Mouse (Mus musculus) embryonic facial prominence, embryonic 14.5 days (tissue): Measurements from ENCODE around the gene Asb8. TPM values are rescaled to one million over a fixed set of nuclear protein-coding genes. Genes with fewer than 3 reads are reported as not detected.

Experiments
- ATAC-seq: fragments of 200-750 bp; cut with Nextera tagmentation; 2 replicates; pipeline ENCODE4 v1.8.0; 2017; ENCODE audit warnings: low read depth, moderate number of reproducible peaks, moderate TSS enrichment
- DNase-seq: peaks from one replicate; pipeline ENCODE4 v3.0.0-alpha.2; 2015; ENCODE audit warnings: low spot score
- H3K27ac ChIP-seq: fragments of 300-500 bp; sonication (generic); replicated peaks from 2 replicates; pipeline ENCODE4 v1.5.1; 2014; ENCODE audit warnings: low read depth, mild to moderate bottlenecking, low read length, moderate library complexity
- H3K27me3 ChIP-seq: fragments of 300-500 bp; sonication (generic); replicated peaks from 2 replicates; pipeline ENCODE4 v1.6.1; 2014; ENCODE audit warnings: low read length; ENCODE audit not compliant: control insufficient read depth, insufficient read depth
- H3K36me3 ChIP-seq: fragments of 300-500 bp; sonication (generic); 2 replicates; pipeline ENCODE4 v1.6.1; 2014; ENCODE audit warnings: low read length, mixed read lengths; ENCODE audit not compliant: control insufficient read depth, insufficient read depth
- H3K4me1 ChIP-seq: fragments of 300-500 bp; sonication (generic); 2 replicates; pipeline ENCODE4 v1.6.1; 2014; ENCODE audit warnings: antibody characterized with exemption, low read length; ENCODE audit not compliant: control insufficient read depth, insufficient read depth
- H3K4me2 ChIP-seq: fragments of 300-500 bp; sonication (generic); 2 replicates; pipeline ENCODE4 v1.6.1; 2014; ENCODE audit warnings: low read depth, mild to moderate bottlenecking, low read length, moderate library complexity, mixed read lengths
- H3K4me3 ChIP-seq: fragments of 300-500 bp; sonication (generic); 2 replicates; pipeline ENCODE4 v1.5.1; 2014; ENCODE audit warnings: low read depth, mild to moderate bottlenecking, low read length
- H3K9ac ChIP-seq: fragments of 300-500 bp; sonication (generic); 2 replicates; pipeline ENCODE4 v1.6.1; 2014; ENCODE audit warnings: low read depth, mild to moderate bottlenecking, low read length, moderate library complexity, mixed read lengths
- H3K9me3 ChIP-seq: fragments of 300-500 bp; sonication (generic); 2 replicates; pipeline ENCODE4 v1.6.1; 2016; ENCODE audit warnings: low read length; ENCODE audit not compliant: control insufficient read depth
- WGBS: fragments of 180-500 bp; shearing (Covaris S2); extraction: QIAGEN DNeasy Blood & Tissue Kit; methylation state at CpG from one replicate; pipeline ENCODE4 v1.1.7; 2014; 5-methylcytosine and 5-hydroxymethylcytosine counted together
- polyA plus RNA-seq: library from polyadenylated mRNA; unstranded; fragments of >200 nt; fragmentation: Nextera tagmentation; extraction: Ambion mirVana; gene quantifications from 2 replicates; pipeline ENCODE4 v1.2.1, GENCODE M21; 2014

The Asb8 gene
- polyA plus RNA-seq, 1 experiment from 2014 or later: 58.4 TPM

DNA sequence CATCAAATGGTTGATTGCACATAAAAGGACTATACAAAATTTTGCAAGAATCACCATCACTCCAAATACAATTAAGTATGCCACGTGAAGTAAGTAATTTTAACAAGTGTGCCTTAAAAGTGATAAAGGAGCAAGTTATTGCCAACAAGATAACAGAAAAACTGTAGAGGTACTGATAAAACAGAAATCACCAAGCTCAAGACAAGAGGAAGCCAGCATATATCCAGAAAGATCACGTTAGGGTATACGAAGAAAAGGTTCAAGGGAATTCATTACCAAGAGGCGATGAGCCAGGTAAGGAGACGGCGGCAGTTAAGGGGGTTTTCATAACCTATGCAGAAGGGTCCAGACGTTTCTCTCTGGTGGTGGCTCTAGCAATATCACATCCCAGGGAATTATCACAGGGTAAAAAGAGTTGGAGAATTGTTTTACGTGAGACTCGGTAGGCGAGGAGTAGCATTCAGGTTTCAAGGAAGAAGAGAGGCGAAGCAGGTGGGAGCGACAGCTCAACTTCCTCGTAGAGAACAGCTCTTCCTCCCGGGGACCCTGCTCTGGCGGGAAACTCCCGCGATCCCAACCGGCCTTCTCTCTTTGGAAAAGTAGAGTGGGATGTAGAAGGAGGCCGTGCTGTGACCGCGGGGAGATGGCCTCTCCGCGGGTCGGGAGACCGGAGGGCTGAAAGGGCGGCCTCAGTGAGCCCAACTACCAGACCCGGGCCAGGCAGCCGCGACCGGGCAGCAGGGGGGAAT lies 72.9 kb downstream of the Asb8 start, which contains the start of gene Pfkm:
Gene Pfkm, plus strand, starts transcription at position 218 of the 749 bp plus-strand sequence.
- peak within 1 kb of the TSS; percentile 94 for H3K9ac ChIP-seq
- DNase-seq (peak; percentile 27), ATAC-seq (no peak)
- under 1% methylated on average over 23 of the region's 30 CpGs for WGBS
- H3K9me3 ChIP-seq: no peaks in the 10 kb centered on the region
- H3K4me2 ChIP-seq: peak within 1 kb of the TSS; percentile 81
- H3K4me1 ChIP-seq: peaks cover 12% of the 10 kb centered on the region
- H3K36me3 ChIP-seq: 0 out of 2 replicates have a peak, but pooled peaks cover 9% of the 10 kb centered on the region
- no peaks in the 10 kb centered on the region for H3K27me3 ChIP-seq
- peak within 1 kb of the TSS; percentile 91 for H3K4me3 ChIP-seq
- H3K27ac ChIP-seq: peak within 1 kb of the TSS; percentile 89

DNA sequence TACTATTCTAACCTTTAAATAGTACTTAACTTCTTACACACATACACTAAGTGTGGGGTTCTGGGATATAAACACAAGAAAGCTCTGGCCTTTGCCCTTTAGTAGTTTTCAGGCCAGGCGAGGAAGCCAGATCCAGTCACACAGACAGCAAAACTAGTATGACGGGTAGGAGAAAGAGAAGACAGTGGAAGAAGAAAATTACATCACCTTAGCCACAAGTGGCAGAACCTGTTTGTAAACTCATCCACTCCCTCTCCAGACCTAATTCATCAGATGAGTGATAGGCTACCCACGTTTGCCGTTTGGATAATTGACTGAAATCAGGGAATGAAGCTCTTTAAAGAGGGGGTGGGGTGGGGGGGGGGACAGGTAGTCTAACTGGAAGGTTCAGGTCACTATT lies 73.6 kb downstream of the Asb8 start:
- DNase-seq (peak; percentile 30), ATAC-seq (no peak)
- H3K36me3 ChIP-seq: 0 out of 2 replicates have a peak, but pooled peaks cover 9% of the 10 kb centered on the region
- no peaks in the 10 kb centered on the region for H3K9me3 ChIP-seq
- H3K27ac ChIP-seq: 0 out of 2 replicates have a peak overlapping the region, but pooled peaks have one; percentile 28
- WGBS: 28% methylated on average over 4 of the region's 4 CpGs
- H3K27me3 ChIP-seq: no peaks in the 10 kb centered on the region
- H3K9ac ChIP-seq: peak overlapping the region; percentile 94
- H3K4me2 ChIP-seq: peak overlapping the region; percentile 81
- H3K4me1 ChIP-seq: peaks cover 12% of the 10 kb centered on the region
- H3K4me3 ChIP-seq: peak overlapping the region; percentile 91

DNA sequence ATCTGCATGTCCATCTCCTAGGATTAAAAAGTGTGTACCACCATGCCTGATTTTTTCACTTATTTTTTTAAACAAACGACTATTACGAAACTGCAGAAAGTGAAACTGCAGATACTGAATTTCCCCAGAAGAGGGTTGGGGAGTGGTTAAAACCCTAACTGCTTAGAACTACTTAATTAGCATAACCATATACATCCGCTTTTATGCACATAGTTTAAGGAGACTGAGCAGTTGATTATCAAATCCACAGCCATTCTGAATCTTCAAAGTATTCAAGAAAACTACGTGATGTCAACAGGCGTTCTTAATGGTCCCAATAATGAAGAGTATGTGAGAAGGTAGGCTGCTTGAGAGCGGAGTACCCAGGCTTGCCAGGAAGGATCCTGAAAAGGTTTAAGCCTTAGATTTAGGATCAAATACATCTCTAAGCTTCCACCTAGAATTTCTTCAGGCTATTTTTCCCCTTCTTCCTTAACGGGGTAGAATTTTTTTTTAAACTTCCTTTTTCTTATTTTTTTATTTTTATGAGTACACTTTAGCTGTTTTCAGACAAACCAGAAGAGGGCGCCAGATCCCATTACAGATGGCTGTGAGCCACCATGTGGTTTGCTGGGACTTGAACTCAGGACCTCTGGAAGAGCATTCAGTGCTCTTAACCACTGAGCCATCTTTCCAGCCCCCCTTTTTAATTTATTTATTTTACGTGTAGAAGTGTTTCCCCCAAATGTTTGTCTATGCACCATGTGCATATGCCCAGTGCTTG lies 75.8 kb downstream of the Asb8 start:
- Histone ChIP-seq H3K4me2 (no peak overlapping the region), H3K9me3 (no peaks in the 10 kb centered on the region), H3K36me3 (peaks cover 28% of the 10 kb centered on the region), H3K4me3 (no peak overlapping the region), H3K27ac (no peak overlapping the region), H3K27me3 (no peaks in the 10 kb centered on the region), H3K9ac (no peak overlapping the region), H3K4me1 (peaks cover 12% of the 10 kb centered on the region)
- DNase-seq: no peak
- 68% methylated on average over 9 of the region's 9 CpGs for WGBS
- ATAC-seq: no peak

DNA sequence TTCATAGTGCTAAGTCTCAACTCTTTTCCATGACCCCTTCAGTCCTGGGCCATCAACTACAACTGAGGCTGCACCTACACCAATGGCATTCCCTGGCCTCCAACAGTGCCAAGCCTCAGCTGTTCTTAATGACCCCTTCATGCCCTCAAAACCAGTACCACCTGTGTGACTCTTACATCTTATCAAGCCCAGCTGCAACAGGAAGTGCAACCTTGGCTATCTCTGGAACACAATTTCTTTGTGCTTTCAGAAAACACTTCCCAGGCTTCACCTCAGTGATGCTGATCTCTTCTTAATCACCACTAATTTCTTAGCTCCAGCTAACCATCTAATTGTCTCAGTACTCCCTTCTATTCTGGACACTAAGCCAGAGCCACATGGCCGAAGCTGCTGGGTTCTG lies 76.5 kb downstream of the Asb8 start:
- Histone ChIP-seq H3K36me3 (peaks cover 34% of the 10 kb centered on the region), H3K4me3 (no peak overlapping the region), H3K27me3 (no peaks in the 10 kb centered on the region), H3K9ac (no peak overlapping the region), H3K9me3 (no peaks in the 10 kb centered on the region), H3K4me1 (peaks cover 12% of the 10 kb centered on the region), H3K4me2 (no peak overlapping the region), H3K27ac (no peak overlapping the region)
- DNase-seq (no peak), ATAC-seq (no peak)
- 71% methylated on average over 1 of the region's 1 CpGs for WGBS

Other genes with a start within 250 kb of the Asb8 start
- gene Tmem106c, start 201.4 kb downstream of the Asb8 start, polyA plus RNA-seq: 47.2 and 51.6 TPM in 2 replicates
- 372 and 595 TPM in 2 replicates for gene Col2a1, start 160.9 kb downstream of the Asb8 start, polyA plus RNA-seq
- gene Pfkm, start 73.0 kb downstream of the Asb8 start, polyA plus RNA-seq: 62.2 and 69.6 TPM in 2 replicates
- gene Senp1, start 71.9 kb downstream of the Asb8 start, polyA plus RNA-seq: 27.2 and 29.4 TPM in 2 replicates
- 2.0 and 2.5 TPM in 2 replicates for gene Ccdc184, start 1.5 kb upstream of the Asb8 start, polyA plus RNA-seq
- not detected in 2 replicates for gene Olfr288, start 29.9 kb upstream of the Asb8 start, polyA plus RNA-seq
- not detected in 2 replicates for gene Gm44579, start 55.4 kb upstream of the Asb8 start, polyA plus RNA-seq
- gene Olfr287, start 55.4 kb upstream of the Asb8 start, polyA plus RNA-seq: not detected in 2 replicates
- not detected in 2 replicates for gene Olfr286, start 68.8 kb upstream of the Asb8 start, polyA plus RNA-seq
- gene H1fnt, start 91.7 kb upstream of the Asb8 start, polyA plus RNA-seq: not detected in 2 replicates
- gene Zfp641, start 130.5 kb upstream of the Asb8 start, polyA plus RNA-seq: 1.0 TPM in 2 replicates
- 0.03 and 0.04 TPM in 2 replicates for gene Olfr285, start 151.7 kb upstream of the Asb8 start, polyA plus RNA-seq
- 0.43 TPM in 1 of 2 replicates, not detected in the other for gene Olfr284, start 175.4 kb upstream of the Asb8 start, polyA plus RNA-seq
- gene Olfr283, start 215.3 kb upstream of the Asb8 start, polyA plus RNA-seq: not detected in 2 replicates